Mouse (Mus musculus) erythroblast, adult 5-6 weeks (primary cell): ENCODE data around the gene Gm10488. TPM values are rescaled to one million over a fixed set of nuclear protein-coding genes. Genes with fewer than 3 reads are reported as not detected.
"Not testable (repeated sequence)": the region's sequence is repeated elsewhere in the genome, so short reads cannot be mapped to it uniquely, and the experiment has no call there.

Source experiments
- ATAC-seq: replicated peaks from 2 replicates; pipeline ENCODE4 v1.8.0; 2016; ENCODE audit warnings: moderate number of reproducible peaks, mild to moderate bottlenecking, moderate TSS enrichment, inconsistent platforms; ENCODE audit not compliant: poor library complexity, low FRiP score, severe bottlenecking
- total RNA-seq, 2 experiments: library from RNA; stranded (forward) in 1 of 2; stranded (reverse) in 1 of 2; fragments of 150-400 nt in 1 of 2; fragments of 200-764, 138-1000 nt in 1 of 2; gene quantifications; 2 replicates each; pipeline versions ENCODE4 v1.2.3 to v1.2.4; 2015 to 2017; ENCODE audit warnings: low replicate concordance in 2 of 2

Gm10488 gene
- not detected in 2 replicates for total RNA-seq (2015; ENCODE audit: low replicate concordance)
- total RNA-seq (2017; ENCODE audit: low replicate concordance), result not detected in 2 replicates

DNA sequence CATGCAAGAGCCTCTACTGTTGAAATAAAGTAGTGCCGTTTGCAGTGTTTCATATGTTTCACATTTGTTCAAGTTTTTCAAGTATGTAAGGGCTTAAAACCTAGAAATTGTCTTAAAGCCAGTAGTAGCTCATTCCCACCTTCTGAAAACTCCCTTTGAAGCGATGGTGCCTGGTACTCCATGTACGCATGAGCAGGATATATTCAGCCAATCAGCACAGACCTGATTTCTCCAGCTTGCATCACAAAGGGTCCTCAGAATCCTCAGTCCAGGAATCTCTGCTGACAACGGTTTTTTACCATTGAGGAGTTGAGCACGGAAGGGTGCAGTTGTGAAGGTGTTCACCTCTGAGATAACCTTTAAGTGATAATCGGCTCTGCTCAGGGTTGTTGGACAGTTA, at the start of gene Gm10488:
Gm10488 (plus strand) TSS at position 301 of the 400 bp plus-strand sequence.
- ATAC-seq, result not testable (repeated sequence)
